Comparison of ENCODE assay signal across 14 mouse cellular contexts in the genomic region with DNA sequence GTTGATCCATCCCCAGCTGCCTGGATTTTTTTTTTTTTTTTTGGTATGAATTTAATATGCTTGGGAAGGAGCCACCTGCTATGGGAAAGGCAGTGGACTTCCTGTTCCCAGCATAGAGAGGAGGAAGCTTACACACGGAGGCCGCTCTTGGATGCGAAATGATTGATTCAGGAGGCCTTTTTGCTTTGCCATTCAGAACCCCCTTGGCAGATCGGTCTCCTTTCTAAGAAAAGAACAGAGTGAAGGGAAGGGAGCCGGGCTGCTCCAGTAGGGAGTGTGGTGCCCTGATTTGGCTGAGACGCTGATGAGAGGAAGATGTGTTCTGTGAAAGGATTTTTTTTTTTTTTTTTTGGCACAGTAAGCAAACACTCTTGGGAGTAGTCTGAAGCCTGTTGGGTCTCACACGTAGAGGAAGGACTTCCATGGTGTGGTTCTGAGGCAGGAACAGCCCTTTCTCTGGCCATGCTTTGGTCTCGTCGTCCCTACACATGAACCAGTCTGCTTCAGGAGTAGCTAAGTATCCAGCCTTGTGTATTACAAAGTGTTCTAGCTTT. TPM values are rescaled to one million over a fixed set of nuclear protein-coding genes. Genes with fewer than 3 reads are reported as not detected.
DNase-seq lines count a peak whose midpoint lies in the region; ATAC-seq lines count a peak whose summit lies in the region.
"Had no signal": no experiment of that assay in that cellular context is flagged by ENCODE, and none has a peak within 500 bp of the region (broad histone marks: within the 10 kb centered on the region; RNA-seq: fewer than 3 reads in every experiment).

No protein-coding gene starts in this region.

- H3K9ac ChIP-seq in embryonic facial prominence, embryonic 13.5 days: no peak overlapping the region
- H3K9ac ChIP-seq in heart, embryonic 16.5 days (ENCODE audit: low read length): no peak overlapping the region
- no peak overlapping the region for H3K9ac ChIP-seq in midbrain, embryonic 16.5 days (ENCODE audit: low read depth, low read length)
- H3K9ac ChIP-seq: embryonic facial prominence, embryonic 15.5 days; intestine, embryonic 15.5 days had no signal

- DNase-seq in embryonic facial prominence, embryonic 10.5 days (ENCODE audit: low spot score): no peak
- no peak for DNase-seq in heart, embryonic 10.5 days (ENCODE audit: low spot score)
- no peak for DNase-seq in midbrain, embryonic 10.5 days (ENCODE audit: low spot score)
- DNase-seq in right cerebral cortex, postnatal 36 days (ENCODE audit: low spot score in 2 of 2): peak; percentile 33 to 39
- no peak for DNase-seq in thymus, postnatal 0 days (ENCODE audit: low spot score)
- DNase-seq: cerebellum, adult 9-11 months; gastrocnemius, postnatal 36 days; lung, adult 2 months had no signal

- H3K27me3 ChIP-seq in embryonic facial prominence, embryonic 13.5 days: no peaks in the 10 kb centered on the region
- H3K27me3 ChIP-seq in embryonic facial prominence, embryonic 10.5 days (replicated peaks; ENCODE audit: low read depth, poor library complexity, severe bottlenecking): no peaks in the 10 kb centered on the region
- H3K27me3 ChIP-seq in heart, embryonic 16.5 days (ENCODE audit: control insufficient read depth, insufficient read depth, low read length): no peaks in the 10 kb centered on the region
- H3K27me3 ChIP-seq in heart, embryonic 10.5 days (ENCODE audit: insufficient read depth, poor library complexity, severe bottlenecking): no peaks in the 10 kb centered on the region
- no peaks in the 10 kb centered on the region for H3K27me3 ChIP-seq in midbrain, embryonic 16.5 days (ENCODE audit: control insufficient read depth, insufficient read depth, low read depth, low read length)
- H3K27me3 ChIP-seq in midbrain, embryonic 10.5 days (ENCODE audit: low read depth, poor library complexity, severe bottlenecking): no peaks in the 10 kb centered on the region
- H3K27me3 ChIP-seq: embryonic facial prominence, embryonic 15.5 days; intestine, embryonic 15.5 days had no signal

- 79% methylated on average over 9 of the region's 9 CpGs for WGBS in embryonic facial prominence, embryonic 13.5 days
- 89% methylated on average over 9 of the region's 9 CpGs for WGBS in embryonic facial prominence, embryonic 10.5 days
- 70% methylated on average over 9 of the region's 9 CpGs for WGBS in heart, embryonic 16.5 days
- WGBS in heart, embryonic 10.5 days: 87% methylated on average over 9 of the region's 9 CpGs
- 81% methylated on average over 9 of the region's 9 CpGs for WGBS in midbrain, embryonic 16.5 days
- 91% methylated on average over 9 of the region's 9 CpGs for WGBS in midbrain, embryonic 10.5 days

- peaks cover 21% of the 10 kb centered on the region for H3K4me1 ChIP-seq in embryonic facial prominence, embryonic 13.5 days
- H3K4me1 ChIP-seq in embryonic facial prominence, embryonic 10.5 days: peaks cover 28% of the 10 kb centered on the region
- peaks cover 7% of the 10 kb centered on the region for H3K4me1 ChIP-seq in heart, embryonic 16.5 days (ENCODE audit: control insufficient read depth, insufficient read depth, low read length)
- peaks cover 14% of the 10 kb centered on the region; the same call in 1 of the 2 replicates for H3K4me1 ChIP-seq in heart, embryonic 10.5 days
- peaks cover 12% of the 10 kb centered on the region for H3K4me1 ChIP-seq in midbrain, embryonic 16.5 days (ENCODE audit: control insufficient read depth, insufficient read depth, low read length)
- H3K4me1 ChIP-seq in midbrain, embryonic 10.5 days: 0 out of 2 replicates have a peak, but pooled peaks cover 11% of the 10 kb centered on the region
- H3K4me1 ChIP-seq: intestine, embryonic 15.5 days had no signal

- H3K9me3 ChIP-seq in embryonic facial prominence, embryonic 13.5 days: no peaks in the 10 kb centered on the region
- H3K9me3 ChIP-seq in embryonic facial prominence, embryonic 10.5 days: no peaks in the 10 kb centered on the region
- H3K9me3 ChIP-seq in heart, embryonic 16.5 days (replicated peaks; ENCODE audit: control insufficient read depth, low read length): no peaks in the 10 kb centered on the region
- H3K9me3 ChIP-seq in heart, embryonic 10.5 days: no peaks in the 10 kb centered on the region
- no peaks in the 10 kb centered on the region for H3K9me3 ChIP-seq in midbrain, embryonic 16.5 days (replicated peaks; ENCODE audit: control insufficient read depth, low read length, poor library complexity, severe bottlenecking)
- no peaks in the 10 kb centered on the region for H3K9me3 ChIP-seq in midbrain, embryonic 10.5 days (replicated peaks)
- H3K9me3 ChIP-seq: embryonic facial prominence, embryonic 15.5 days; intestine, embryonic 15.5 days had no signal

- no peak for ATAC-seq in embryonic facial prominence, embryonic 13.5 days (ENCODE audit: insufficient number of reproducible peaks, insufficient read depth, low FRiP score, low TSS enrichment, low read depth)
- ATAC-seq in heart, embryonic 16.5 days (replicated peaks; ENCODE audit: extremely low read depth, insufficient read depth, low FRiP score): no peak
- ATAC-seq in midbrain, embryonic 16.5 days: no peak
- ATAC-seq: intestine, embryonic 15.5 days had no signal

- no peak overlapping the region for H3K4me3 ChIP-seq in embryonic facial prominence, embryonic 13.5 days
- no peak overlapping the region for H3K4me3 ChIP-seq in embryonic facial prominence, embryonic 10.5 days
- H3K4me3 ChIP-seq in heart, embryonic 16.5 days (ENCODE audit: low read length): no peak overlapping the region
- no peak overlapping the region for H3K4me3 ChIP-seq in heart, embryonic 10.5 days
- no peak overlapping the region for H3K4me3 ChIP-seq in midbrain, embryonic 16.5 days (ENCODE audit: low read depth, low read length)
- no peak overlapping the region for H3K4me3 ChIP-seq in midbrain, embryonic 10.5 days
- H3K4me3 ChIP-seq: embryonic facial prominence, embryonic 15.5 days; intestine, embryonic 15.5 days had no signal

- peak overlapping the region; percentile 39; the same call in 1 of the 2 replicates for H3K27ac ChIP-seq in embryonic facial prominence, embryonic 13.5 days
- H3K27ac ChIP-seq in embryonic facial prominence, embryonic 10.5 days (replicated peaks): no peak overlapping the region
- H3K27ac ChIP-seq in heart, embryonic 16.5 days (ENCODE audit: low read length): 0 out of 2 replicates have a peak overlapping the region, but pooled peaks have one; percentile 28
- H3K27ac ChIP-seq in heart, embryonic 10.5 days: no peak overlapping the region
- H3K27ac ChIP-seq in midbrain, embryonic 16.5 days (ENCODE audit: low read length): peak overlapping the region; percentile 5; the same call in 1 of the 2 replicates
- no peak overlapping the region for H3K27ac ChIP-seq in midbrain, embryonic 10.5 days (replicated peaks)
- H3K27ac ChIP-seq: embryonic facial prominence, embryonic 15.5 days had no signal

- no peak overlapping the region for H3K4me2 ChIP-seq in embryonic facial prominence, embryonic 13.5 days
- no peak overlapping the region for H3K4me2 ChIP-seq in heart, embryonic 16.5 days (ENCODE audit: low read depth, low read length)
- H3K4me2 ChIP-seq in midbrain, embryonic 16.5 days (ENCODE audit: low read length): no peak overlapping the region
- H3K4me2 ChIP-seq: embryonic facial prominence, embryonic 15.5 days; intestine, embryonic 15.5 days had no signal

- peaks cover 81% of the 10 kb centered on the region for H3K36me3 ChIP-seq in embryonic facial prominence, embryonic 13.5 days
- peaks cover 94% of the 10 kb centered on the region for H3K36me3 ChIP-seq in embryonic facial prominence, embryonic 10.5 days (replicated peaks)
- H3K36me3 ChIP-seq in heart, embryonic 16.5 days (ENCODE audit: control insufficient read depth, insufficient read depth): peaks cover 22% of the 10 kb centered on the region
- H3K36me3 ChIP-seq in heart, embryonic 10.5 days: peaks cover 88% of the 10 kb centered on the region
- H3K36me3 ChIP-seq in midbrain, embryonic 16.5 days (ENCODE audit: control insufficient read depth, insufficient read depth, low read length): peaks cover 11% of the 10 kb centered on the region; the same call in 1 of the 2 replicates
- peaks cover 98% of the 10 kb centered on the region for H3K36me3 ChIP-seq in midbrain, embryonic 10.5 days

RNA-seq across cellular contexts. Expression of a gene that starts 42.3 kb away (rescaled TPM):
- polyA plus RNA-seq in embryonic facial prominence, embryonic 13.5 days (2015; fragmentation: Nextera tagmentation; extraction: Ambion mirVana): 0.31 TPM in 1 of 2 replicates, not detected in the other
- polyA plus RNA-seq in embryonic facial prominence, embryonic 10.5 days (2016; fragmentation: Nextera tagmentation; extraction: Ambion mirVana): not detected in 2 replicates
- polyA plus RNA-seq in heart, embryonic 16.5 days (2015; fragmentation: Nextera tagmentation; extraction: Ambion mirVana): 0.71 TPM in 1 of 2 replicates, not detected in the other
- polyA plus RNA-seq in heart, embryonic 10.5 days (2016; fragmentation: Nextera tagmentation; extraction: Ambion mirVana): not detected in 2 replicates
- polyA plus RNA-seq in midbrain, embryonic 16.5 days (2015; fragmentation: Nextera tagmentation; extraction: Ambion mirVana): not detected in 2 replicates
- not detected in 2 replicates for polyA plus RNA-seq in midbrain, embryonic 10.5 days (2016; fragmentation: Nextera tagmentation; extraction: Ambion mirVana)
- 0.57 and 0.68 TPM in 2 replicates for polyA plus RNA-seq in thymus, postnatal 0 days (2015; fragmentation: Nextera tagmentation; extraction: Ambion mirVana)
- polyA plus RNA-seq: embryonic facial prominence, embryonic 15.5 days; intestine, embryonic 15.5 days; stomach, embryonic 14.5 days had no signal

RNA-seq across cellular contexts. Expression of a gene that starts 51.9 kb away (rescaled TPM):
- polyA plus RNA-seq in embryonic facial prominence, embryonic 13.5 days (2015; fragmentation: Nextera tagmentation; extraction: Ambion mirVana): 2.0 and 2.1 TPM in 2 replicates
- 1.1 and 1.4 TPM in 2 replicates for polyA plus RNA-seq in embryonic facial prominence, embryonic 10.5 days (2016; fragmentation: Nextera tagmentation; extraction: Ambion mirVana)
- polyA plus RNA-seq in heart, embryonic 16.5 days (2015; fragmentation: Nextera tagmentation; extraction: Ambion mirVana): 7.2 and 15.1 TPM in 2 replicates
- polyA plus RNA-seq in heart, embryonic 10.5 days (2016; fragmentation: Nextera tagmentation; extraction: Ambion mirVana): 0.19 and 0.28 TPM in 2 replicates
- polyA plus RNA-seq in midbrain, embryonic 16.5 days (2015; fragmentation: Nextera tagmentation; extraction: Ambion mirVana): 0.16 TPM in 1 of 2 replicates, not detected in the other
- polyA plus RNA-seq in midbrain, embryonic 10.5 days (2016; fragmentation: Nextera tagmentation; extraction: Ambion mirVana): 0.26 and 0.30 TPM in 2 replicates
- 40.0 and 43.5 TPM in 2 replicates for polyA plus RNA-seq in thymus, postnatal 0 days (2015; fragmentation: Nextera tagmentation; extraction: Ambion mirVana)

Comparison
In these comparisons a context has a peak if more than half of its experiments do, and no peak if none do; other contexts are left out.
1. H3K27ac ChIP-seq: peak in embryonic facial prominence, embryonic 13.5 days (single experiment), heart, embryonic 16.5 days (single experiment) and midbrain, embryonic 16.5 days (single experiment); none in embryonic facial prominence, embryonic 10.5 days (single experiment), heart, embryonic 10.5 days (single experiment) and midbrain, embryonic 10.5 days (single experiment).
2. DNase-seq: peak in right cerebral cortex, postnatal 36 days (2 of 2); none in embryonic facial prominence, embryonic 10.5 days (single experiment), heart, embryonic 10.5 days (single experiment), midbrain, embryonic 10.5 days (single experiment) and thymus, postnatal 0 days (single experiment).